Mouse (Mus musculus) C2C12 (cell line): ENCODE data around the gene Ap1b1.

ENCODE experiments used
- CTCF ChIP-seq: IDR thresholded peaks from one replicate; pipeline ENCODE4 v1.5.1; 2011; ENCODE audit not compliant: control insufficient read depth, insufficient read depth, insufficient read length
- MAX ChIP-seq: IDR thresholded peaks from one replicate; pipeline ENCODE4 v1.6.1; 2011; ENCODE audit warnings: mild to moderate bottlenecking, control low read depth
- USF1 ChIP-seq: IDR thresholded peaks from one replicate; pipeline ENCODE4 v1.6.1; 2011; ENCODE audit warnings: low read depth, mild to moderate bottlenecking, control low read depth, moderate library complexity

GRCm38 (mm10) chr11:4953401-4953800 lies 33.2 kb upstream of the Ap1b1 start:
- no peak for TF ChIP-seq CTCF
- TF ChIP-seq USF1 = no peak
- TF ChIP-seq MAX = no peak
